Mouse (Mus musculus) lung, postnatal 25 days (tissue): Measurements from ENCODE around the gene Atg9b.

ENCODE experiments used
- DNase-seq: peaks from one replicate; pipeline ENCODE4 v3.0.0; 2022; ENCODE audit warnings: low spot score

The Atg9b gene

DNA sequence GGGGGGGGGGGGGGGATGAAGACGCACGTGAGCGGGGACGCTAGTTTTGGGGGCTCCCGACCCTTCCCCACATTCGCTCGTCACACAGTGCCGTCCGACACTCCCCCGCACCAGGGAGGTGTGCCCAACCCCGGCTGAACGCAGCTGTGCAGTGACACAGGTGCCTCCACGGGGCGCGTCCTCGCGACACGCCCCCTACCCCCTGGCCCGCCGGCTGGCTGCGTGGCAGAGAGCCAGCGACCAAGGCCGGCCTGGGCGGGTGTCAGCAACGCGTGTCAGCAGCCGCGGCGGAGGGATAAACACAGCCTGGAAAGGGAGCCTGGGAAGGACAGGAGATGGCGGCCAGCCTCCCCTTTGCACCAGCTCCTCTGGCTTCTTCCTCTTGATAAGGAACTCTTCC, 43.4 kb downstream of the Atg9b start:
- no peak for DNase-seq

- peak; percentile 79 for DNase-seq
Observed at GRCm38 (mm10) chr5:24348128-24348527, 43.8 kb downstream of the Atg9b start.

- no peak for DNase-seq
Observed at GRCm38 (mm10) chr5:24347186-24347875, 44.6 kb downstream of the Atg9b start.

DNA sequence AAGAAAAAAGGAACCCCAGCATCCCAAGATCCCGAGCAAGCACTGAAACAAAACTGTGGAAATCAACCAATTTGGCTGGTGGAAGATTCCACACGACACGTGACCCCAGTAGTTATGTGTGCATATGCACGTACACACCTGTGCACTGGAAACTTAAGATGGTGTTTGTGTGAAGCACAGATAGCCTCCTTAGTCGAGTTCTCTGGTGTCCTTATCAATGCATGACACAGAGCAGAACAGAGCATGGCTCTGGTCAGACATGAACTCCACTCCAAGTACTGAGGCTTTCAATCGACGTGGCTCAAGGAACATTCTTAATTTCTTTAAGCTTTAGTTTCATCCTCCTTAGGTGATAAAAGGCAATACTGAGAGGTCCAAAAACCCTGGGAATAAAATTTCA, 45.6 kb downstream of the Atg9b start:
- no peak for DNase-seq

DNA sequence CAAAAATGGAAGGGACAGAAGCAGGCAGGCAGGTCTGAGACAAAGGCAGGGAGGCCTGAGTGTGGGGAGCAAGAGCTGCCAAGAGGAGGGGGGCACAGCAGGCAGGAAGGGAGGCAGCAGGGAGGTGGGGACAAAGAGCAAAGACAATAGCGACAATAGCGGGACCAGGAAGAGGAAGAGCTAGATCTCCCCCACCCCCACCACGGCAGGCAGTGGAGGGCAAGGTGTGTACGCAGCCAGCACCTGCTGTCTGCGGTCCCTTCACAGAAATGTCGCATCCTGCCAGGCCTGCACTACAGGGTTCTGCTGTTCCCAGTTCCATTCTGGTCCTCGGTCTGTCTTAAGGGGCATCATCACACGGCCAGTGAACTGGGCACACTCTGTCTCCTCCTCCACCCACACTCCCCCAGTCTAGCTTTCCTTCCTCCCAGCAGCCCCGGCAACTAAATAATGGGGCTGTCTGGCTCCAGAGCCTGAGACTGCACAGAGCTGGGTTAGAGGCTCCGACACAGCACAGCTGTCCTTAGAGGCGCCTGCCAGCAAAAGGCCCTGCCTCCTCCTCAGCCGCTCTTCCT, 47.4 kb downstream of the Atg9b start:
- peak; percentile 40 for DNase-seq

- no peak for DNase-seq
Observed at GRCm38 (mm10) chr5:24343977-24344436, 47.9 kb downstream of the Atg9b start.

GRCm38 (mm10) chr5:24343379-24343778, 48.6 kb downstream of the Atg9b start:
- DNase-seq: no peak

GRCm38 (mm10) chr5:24342966-24343365, 49.0 kb downstream of the Atg9b start:
- no peak for DNase-seq

DNA sequence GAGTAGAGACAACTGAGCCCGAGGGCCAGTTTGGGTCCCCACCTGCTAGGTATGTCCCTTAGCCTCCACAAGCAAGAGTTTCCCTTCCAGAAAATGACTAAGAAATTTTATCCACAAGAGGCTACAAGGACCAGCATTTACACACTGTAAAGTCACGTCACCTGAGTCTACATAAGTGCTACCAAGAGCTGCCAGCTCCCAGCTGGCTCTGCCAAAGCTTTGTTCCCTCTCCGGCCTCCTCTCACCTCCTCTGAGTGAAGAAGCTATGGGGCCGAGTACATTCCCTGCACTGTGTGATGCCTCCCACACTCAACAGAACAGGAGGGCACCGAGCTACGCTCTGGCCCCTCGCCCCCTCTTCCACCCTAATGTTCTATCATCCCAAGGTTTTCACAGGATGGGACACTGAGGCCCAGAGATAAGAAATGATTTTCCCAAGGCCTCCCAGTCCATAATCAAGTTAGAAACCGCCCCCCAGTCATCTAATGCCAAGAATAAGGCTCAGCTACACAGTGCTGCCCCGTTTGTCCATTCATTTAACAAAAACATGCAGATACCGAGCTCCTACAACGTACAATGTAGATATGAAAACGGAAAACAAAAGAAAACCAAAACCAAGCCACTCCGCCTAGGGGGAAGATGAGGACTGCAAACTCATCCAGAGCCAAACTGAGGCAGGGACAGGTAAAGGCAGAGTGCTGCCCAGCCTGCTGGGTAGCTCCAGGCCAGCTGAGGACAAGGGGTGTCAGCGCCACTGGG, 49.6 kb downstream of the Atg9b start:
- DNase-seq: no peak

- DNase-seq: no peak
Observed at GRCm38 (mm10) chr5:24337821-24338220, 54.1 kb downstream of the Atg9b start.

- DNase-seq: no peak
Observed at GRCm38 (mm10) chr5:24337366-24337765, 54.6 kb downstream of the Atg9b start.

DNA sequence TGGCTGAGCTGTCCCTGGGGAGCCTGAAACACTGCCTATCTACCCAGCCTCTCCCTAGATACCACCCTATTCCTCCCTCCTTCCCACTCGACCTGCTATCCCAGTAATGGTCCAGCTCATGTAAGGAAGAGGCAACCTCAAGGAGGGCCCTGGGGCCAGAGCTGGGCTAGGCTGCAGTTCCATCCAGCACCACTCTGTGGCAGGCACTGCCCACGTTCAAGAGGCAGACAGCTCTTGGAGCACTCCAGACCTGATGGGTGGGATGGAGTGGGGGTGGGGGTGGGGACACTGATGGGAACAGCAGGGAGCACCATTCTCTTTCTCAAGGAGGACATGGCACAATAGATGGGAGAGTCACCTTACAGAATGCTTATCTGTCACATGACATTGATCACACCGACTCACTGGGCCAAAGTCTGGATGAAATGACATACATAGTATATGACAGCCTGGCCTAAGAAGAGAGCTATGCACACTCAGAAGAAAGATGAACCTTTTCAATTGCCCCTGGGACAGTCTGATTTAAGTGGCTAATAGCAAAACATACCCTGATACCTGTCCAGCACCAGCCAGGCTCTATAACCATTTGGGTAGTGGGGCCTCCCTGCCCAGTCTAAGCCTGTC, 55.9 kb downstream of the Atg9b start:
- DNase-seq: no peak

DNA sequence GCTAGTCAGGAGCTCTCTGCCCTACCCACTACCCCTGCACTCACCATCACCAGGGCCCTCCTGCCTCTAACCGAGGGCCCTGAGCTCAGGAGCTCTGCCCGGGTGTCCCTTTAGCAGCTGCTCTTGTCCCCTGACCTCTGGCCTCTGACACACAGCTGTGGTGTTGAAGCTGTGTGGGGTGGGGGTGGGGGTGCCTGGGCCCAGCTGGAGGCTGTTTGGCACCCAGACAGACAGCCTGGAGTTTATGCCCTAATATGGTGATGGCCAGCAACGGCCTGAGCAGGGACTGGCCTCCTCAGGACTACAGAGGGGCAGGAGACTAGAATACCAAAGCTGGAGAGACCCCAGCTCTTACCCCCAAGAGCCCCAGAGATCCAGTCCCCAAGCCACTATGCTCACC, 57.2 kb downstream of the Atg9b start:
- no peak for DNase-seq
